In genomic region chr6:122288263-122288662, GRCm38 (mm10) we compare ENCODE assay signal across 18 mouse cellular contexts. TPM values are rescaled to one million over a fixed set of nuclear protein-coding genes. Genes with fewer than 3 reads are reported as not detected.
A peak's percentile ranks its signal among the peaks of the same experiment; 100 is the strongest.
DNase-seq lines count a peak whose midpoint lies in the region; ATAC-seq and TF ChIP-seq lines count a peak whose summit lies in the region.
"Had no signal": no experiment of that assay in that cellular context is flagged by ENCODE, and none has a peak within 500 bp of the region (broad histone marks: within the 10 kb centered on the region; RNA-seq: fewer than 3 reads in every experiment).

No protein-coding gene starts in this region.

- no peak for TF ChIP-seq EP300 in liver, postnatal 0 days (IDR thresholded peaks at IDR 0.05; ENCODE audit: low read depth)

- ATAC-seq in liver, postnatal 0 days = no peak
- peak; percentile 51; the same call in 1 of the 2 replicates for ATAC-seq in megakaryocyte progenitor cell, adult 5-6 weeks (replicated peaks; ENCODE audit: poor library complexity)

- H3K36me3 ChIP-seq in liver, postnatal 0 days (replicated peaks; ENCODE audit: insufficient read depth, low read length) = no peaks in the 10 kb centered on the region
- H3K36me3 ChIP-seq: embryonic facial prominence, embryonic 13.5 days; forebrain, embryonic 10.5 days; heart, embryonic 15.5 days; hindbrain, embryonic 13.5 days; limb, embryonic 12.5 days; neural tube, embryonic 13.5 days had no signal

- no peak overlapping the region for H3K9ac ChIP-seq in liver, postnatal 0 days (replicated peaks)
- H3K9ac ChIP-seq: embryonic facial prominence, embryonic 13.5 days; heart, embryonic 15.5 days; hindbrain, embryonic 13.5 days; limb, embryonic 12.5 days; neural tube, embryonic 13.5 days had no signal

- WGBS in liver, postnatal 0 days (ENCODE audit: insufficient replicate concordance) = 52% methylated on average over 1 of the region's 1 CpGs

- H3K27me3 ChIP-seq in liver, postnatal 0 days (ENCODE audit: insufficient read depth, low read length) = no peaks in the 10 kb centered on the region
- H3K27me3 ChIP-seq: embryonic facial prominence, embryonic 13.5 days; heart, embryonic 15.5 days; hindbrain, embryonic 13.5 days; limb, embryonic 12.5 days; megakaryocyte, embryonic 14.5 days; neural tube, embryonic 13.5 days had no signal

- no peak overlapping the region for H3K27ac ChIP-seq in gastrocnemius, adult 2 months
- no peak overlapping the region for H3K27ac ChIP-seq in liver, postnatal 0 days (ENCODE audit: low read depth)
- H3K27ac ChIP-seq: embryonic facial prominence, embryonic 13.5 days; forebrain, embryonic 10.5 days; heart, embryonic 15.5 days; hindbrain, embryonic 13.5 days; limb, embryonic 12.5 days; neural tube, embryonic 13.5 days had no signal

- no peaks in the 10 kb centered on the region for H3K9me3 ChIP-seq in liver, postnatal 0 days (ENCODE audit: low read length)
- H3K9me3 ChIP-seq: embryonic facial prominence, embryonic 13.5 days; forebrain, embryonic 10.5 days; heart, embryonic 15.5 days; hindbrain, embryonic 13.5 days; limb, embryonic 12.5 days; megakaryocyte, embryonic 14.5 days; neural tube, embryonic 13.5 days had no signal

- no peak overlapping the region for H3K4me3 ChIP-seq in gastrocnemius, adult 2 months
- no peak overlapping the region for H3K4me3 ChIP-seq in liver, postnatal 0 days (ENCODE audit: low read depth, low read length)
- H3K4me3 ChIP-seq: embryonic facial prominence, embryonic 13.5 days; forebrain, embryonic 10.5 days; heart, embryonic 15.5 days; hindbrain, embryonic 13.5 days; limb, embryonic 12.5 days; megakaryocyte, embryonic 14.5 days; neural tube, embryonic 13.5 days had no signal

- TF ChIP-seq CTCF in gastrocnemius, adult 2 months (IDR thresholded peaks at IDR 0.05) = peak; percentile 45
- peak; percentile 38; the same call in 1 of the 2 replicates for TF ChIP-seq CTCF in liver, postnatal 0 days (IDR thresholded peaks at IDR 0.05; ENCODE audit: low read depth)

- intact Hi-C loops in gastrocnemius, adult 2 months (cut with DNase I) = no loop called here

- no peaks in the 10 kb centered on the region for H3K4me1 ChIP-seq in liver, postnatal 0 days (ENCODE audit: insufficient read depth)
- H3K4me1 ChIP-seq: forebrain, embryonic 10.5 days; heart, embryonic 15.5 days; hindbrain, embryonic 13.5 days had no signal

- no peak overlapping the region for H3K4me2 ChIP-seq in liver, postnatal 0 days (ENCODE audit: low read depth, low read length)
- H3K4me2 ChIP-seq: embryonic facial prominence, embryonic 13.5 days; heart, embryonic 15.5 days; hindbrain, embryonic 13.5 days; limb, embryonic 12.5 days; neural tube, embryonic 13.5 days had no signal

- DNase-seq in gastrocnemius, adult 2 months = no peak
- no peak for DNase-seq in gastrocnemius, adult 8-10 months (ENCODE audit: low spot score in 2 of 2)
- DNase-seq in liver, postnatal 0 days = no peak
- DNase-seq in liver = no peak
- peak; percentile 10 for DNase-seq in brain, adult 2 months (ENCODE audit: low read depth, low spot score)
- DNase-seq in ovary, postnatal 10 days (ENCODE audit: low spot score) = no peak
- DNase-seq: cerebellum, adult 9-11 months; kidney, adult 18-20 months; lung, adult 18-20 months had no signal

RNA-seq across cellular contexts. Expression of gene Klrg1, which starts 5.6 kb away (rescaled TPM):
- total RNA-seq in gastrocnemius, adult 2 months (2021) = not detected
- under 1 TPM in 1 of 4 experiments, not detected in 3; 0.27 TPM for total RNA-seq in gastrocnemius, adult 8-10 months (2022)
- not detected in 2 replicates for polyA plus RNA-seq in liver, postnatal 0 days (2015; fragmentation: Nextera tagmentation; extraction: Ambion mirVana)
- 0.12 TPM in 1 of 2 replicates, not detected in the other for total RNA-seq in megakaryocyte progenitor cell, adult 5-6 weeks (2015)
- total RNA-seq in megakaryocyte progenitor cell, adult 5-6 weeks (2017) = not detected in 2 replicates
- polyA plus RNA-seq: embryonic facial prominence, embryonic 13.5 days; forebrain, embryonic 10.5 days; heart, embryonic 15.5 days; limb, embryonic 12.5 days; stomach, embryonic 14.5 days had no signal

RNA-seq across cellular contexts. Expression of gene M6pr, which starts 20.3 kb away (rescaled TPM):
- total RNA-seq in gastrocnemius, adult 2 months (2021) = 10 to 100 TPM; 20.0 to 23.0 TPM
- total RNA-seq in gastrocnemius, adult 8-10 months (2022) = 10 to 100 TPM; 19.2 to 22.7 (median 21.5) TPM
- 73.6 and 80.3 TPM in 2 replicates for polyA plus RNA-seq in liver, postnatal 0 days (2015; fragmentation: Nextera tagmentation; extraction: Ambion mirVana)
- 195 and 214 TPM in 2 replicates for total RNA-seq in megakaryocyte progenitor cell, adult 5-6 weeks (2015)
- total RNA-seq in megakaryocyte progenitor cell, adult 5-6 weeks (2017) = 441 and 452 TPM in 2 replicates

RNA-seq across cellular contexts. Expression of gene Phc1, which starts 52.1 kb away (rescaled TPM):
- 10 to 100 TPM; 24.8 to 32.8 TPM for total RNA-seq in gastrocnemius, adult 2 months (2021)
- 10 to 100 TPM; 28.7 to 43.0 (median 33.0) TPM for total RNA-seq in gastrocnemius, adult 8-10 months (2022)
- polyA plus RNA-seq in liver, postnatal 0 days (2015; fragmentation: Nextera tagmentation; extraction: Ambion mirVana) = 1.2 and 1.4 TPM in 2 replicates
- 7.6 and 9.4 TPM in 2 replicates for total RNA-seq in megakaryocyte progenitor cell, adult 5-6 weeks (2015)
- total RNA-seq in megakaryocyte progenitor cell, adult 5-6 weeks (2017) = 4.1 and 9.6 TPM in 2 replicates

Comparison
In these comparisons a context has a peak if more than half of its experiments do, and no peak if none do; other contexts are left out.
1. RNA of gene M6pr, which starts 20.3 kb away (total RNA-seq): 195 to 452 TPM in megakaryocyte progenitor cell, adult 5-6 weeks; 20.0 to 23.0 TPM in gastrocnemius, adult 2 months and 19.2 to 22.7 TPM in gastrocnemius, adult 8-10 months; every median in the first group is over 4 times any median in the second.